Mouse (Mus musculus): Measurements from ENCODE around the gene Slc5a1. TPM values are rescaled to one million over a fixed set of nuclear protein-coding genes. Genes with fewer than 3 reads are reported as not detected.

Slc5a1 gene
- total and polyA plus RNA-seq, 2 experiments from 2014 or later = 0.16 to 0.19 TPM

- ATAC-seq (ENCODE audit: low FRiP score) (no peak), DNase-seq (ENCODE audit: low spot score) (no peak)
- no peaks in the 10 kb centered on the region for H3K9me3 ChIP-seq (ENCODE audit: low read length)
- no peak overlapping the region for H3K27ac ChIP-seq (ENCODE audit: low read depth, low read length)
- H3K4me2 ChIP-seq (ENCODE audit: low read depth, low read length, poor library complexity, severe bottlenecking) = no peak overlapping the region
- H3K4me3 ChIP-seq (ENCODE audit: low read depth, low read length) = no peak overlapping the region
- no peaks in the 10 kb centered on the region for H3K27me3 ChIP-seq (ENCODE audit: insufficient read depth, low read length)
- H3K36me3 ChIP-seq (ENCODE audit: insufficient read depth, low read length) = no peaks in the 10 kb centered on the region
- no peaks in the 10 kb centered on the region for H3K4me1 ChIP-seq (ENCODE audit: insufficient read depth, low read length)
- H3K9ac ChIP-seq (replicated peaks; ENCODE audit: low read length, poor library complexity, severe bottlenecking) = no peak overlapping the region
- TF ChIP-seq CTCF (IDR thresholded peaks at IDR 0.05) = no peak
- 86% methylated on average over 6 of the region's 6 CpGs for WGBS
Observed at GRCm38 (mm10) chr5:33091342-33091741, 12.7 kb upstream of the Slc5a1 start.

DNA sequence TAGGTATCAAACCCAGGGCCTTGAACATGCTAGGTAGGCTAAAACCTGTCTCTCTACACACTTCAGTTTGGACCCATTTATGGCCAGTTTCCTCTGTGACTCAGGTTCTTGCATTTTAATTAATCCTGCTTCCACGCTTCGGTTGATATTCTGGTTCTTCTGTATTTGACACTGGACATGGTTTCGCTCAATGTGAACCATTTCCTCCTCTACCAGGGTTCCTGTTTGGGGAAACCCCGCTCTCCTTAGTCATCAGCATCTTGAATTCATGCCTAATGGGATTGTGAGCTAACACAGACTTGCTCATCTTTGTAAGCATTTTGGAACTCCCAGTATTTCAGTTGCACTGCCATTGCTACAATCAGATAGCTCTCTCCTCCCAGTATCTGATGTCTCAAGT lies 8.7 kb upstream of the Slc5a1 start:
- no peaks in the 10 kb centered on the region for H3K9me3 ChIP-seq (ENCODE audit: low read length)
- no peaks in the 10 kb centered on the region for H3K4me1 ChIP-seq (ENCODE audit: insufficient read depth, low read length)
- H3K36me3 ChIP-seq (ENCODE audit: insufficient read depth, low read length) = no peaks in the 10 kb centered on the region
- DNase-seq (ENCODE audit: low spot score) = no peak
- H3K27me3 ChIP-seq (ENCODE audit: insufficient read depth, low read length) = no peaks in the 10 kb centered on the region
- H3K4me3 ChIP-seq (ENCODE audit: low read depth, low read length) = no peak overlapping the region
- no peak for TF ChIP-seq CTCF (IDR thresholded peaks at IDR 0.05)
- no peak overlapping the region for H3K9ac ChIP-seq (replicated peaks; ENCODE audit: low read length, poor library complexity, severe bottlenecking)
- no peak overlapping the region for H3K4me2 ChIP-seq (ENCODE audit: low read depth, low read length, poor library complexity, severe bottlenecking)
- no peak overlapping the region for H3K27ac ChIP-seq (ENCODE audit: low read depth, low read length)
- no peak for ATAC-seq (ENCODE audit: low FRiP score)
- 85% methylated on average over 4 of the region's 4 CpGs for WGBS

DNA sequence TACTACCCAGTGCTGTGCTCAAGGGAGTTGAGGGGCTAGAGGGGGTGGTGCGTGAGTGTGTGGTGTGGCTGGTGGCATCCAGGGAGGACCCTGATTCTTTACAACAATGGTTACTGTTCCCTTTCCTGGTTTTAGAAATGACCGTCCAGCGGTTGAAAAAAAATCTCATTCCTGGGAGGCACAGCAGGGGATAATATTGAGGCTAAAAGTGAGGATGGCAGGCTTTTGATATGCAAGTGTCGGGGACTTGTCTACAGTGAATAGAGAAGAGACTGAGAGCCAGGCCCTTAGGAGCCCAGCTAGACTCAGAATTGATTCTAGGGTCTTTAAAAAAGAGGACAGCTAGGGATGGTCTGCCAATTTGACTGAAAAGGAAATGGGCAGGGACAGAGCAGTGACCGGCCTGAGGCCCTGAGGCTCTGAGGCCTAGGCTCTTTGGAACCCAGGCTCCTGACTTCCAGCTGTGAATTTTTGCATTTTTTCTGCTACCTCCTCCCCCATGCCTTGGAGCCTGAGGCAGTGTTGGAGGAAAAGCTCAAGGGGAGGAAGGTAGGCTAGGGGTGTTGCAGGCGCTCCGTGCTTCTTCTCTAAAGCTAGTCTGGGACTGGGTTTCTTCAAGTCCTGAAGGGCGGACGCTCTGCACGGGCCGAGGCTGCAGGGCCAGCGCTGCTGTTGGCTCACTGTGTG lies 1.5 kb upstream of the Slc5a1 start:
- H3K27me3 ChIP-seq (ENCODE audit: insufficient read depth, low read length) = no peaks in the 10 kb centered on the region; the same call in 1 of the 2 replicates
- no peak for ATAC-seq (ENCODE audit: low FRiP score)
- H3K4me2 ChIP-seq (ENCODE audit: low read depth, low read length, poor library complexity, severe bottlenecking) = no peak overlapping the region
- no peak for DNase-seq (ENCODE audit: low spot score)
- H3K9ac ChIP-seq (replicated peaks; ENCODE audit: low read length, poor library complexity, severe bottlenecking) = no peak overlapping the region
- no peak overlapping the region for H3K27ac ChIP-seq (ENCODE audit: low read depth, low read length)
- no peaks in the 10 kb centered on the region for H3K36me3 ChIP-seq (ENCODE audit: insufficient read depth, low read length)
- no peaks in the 10 kb centered on the region for H3K9me3 ChIP-seq (ENCODE audit: low read length)
- H3K4me3 ChIP-seq (ENCODE audit: low read depth, low read length) = no peak overlapping the region
- H3K4me1 ChIP-seq (ENCODE audit: insufficient read depth, low read length) = no peaks in the 10 kb centered on the region
- TF ChIP-seq CTCF (IDR thresholded peaks at IDR 0.05) = no peak
- WGBS = 38% methylated on average over 12 of the region's 12 CpGs

- 64% methylated on average over 1 of the region's 1 CpGs for WGBS
Observed at GRCm38 (mm10) chr5:33104876-33105275, 857 bp downstream of the Slc5a1 start.

DNA sequence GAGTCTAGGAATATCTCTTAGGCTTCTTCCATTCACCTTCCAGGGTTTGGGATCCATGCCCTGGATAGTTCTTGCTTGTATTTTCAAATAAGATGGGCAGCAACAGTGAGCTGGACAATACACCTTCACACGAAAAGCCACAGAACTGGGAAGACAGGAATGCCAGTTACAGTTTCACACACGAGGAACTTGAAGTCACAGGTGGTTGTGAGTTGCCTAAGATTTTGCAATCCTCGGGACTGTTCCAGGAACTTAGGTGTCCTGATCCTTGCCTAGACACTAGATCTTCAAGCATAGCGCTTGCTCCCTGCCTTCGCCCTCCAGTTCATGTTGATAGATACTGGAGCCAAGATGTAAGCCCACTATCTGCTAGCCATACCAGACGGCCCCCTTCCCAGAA lies 1.6 kb downstream of the Slc5a1 start:
- Histone ChIP-seq H3K9ac (replicated peaks; ENCODE audit: low read length, poor library complexity, severe bottlenecking) (no peak overlapping the region), H3K4me3 (ENCODE audit: low read depth, low read length) (no peak overlapping the region), H3K27ac (ENCODE audit: low read depth, low read length) (no peak overlapping the region), H3K27me3 (ENCODE audit: insufficient read depth, low read length) (no peaks in the 10 kb centered on the region; the same call in 1 of the 2 replicates), H3K9me3 (ENCODE audit: low read length) (no peaks in the 10 kb centered on the region), H3K4me1 (ENCODE audit: insufficient read depth, low read length) (no peaks in the 10 kb centered on the region), H3K36me3 (ENCODE audit: insufficient read depth, low read length) (no peaks in the 10 kb centered on the region), H3K4me2 (ENCODE audit: low read depth, low read length, poor library complexity, severe bottlenecking) (no peak overlapping the region)
- DNase-seq (ENCODE audit: low spot score) (no peak), ATAC-seq (ENCODE audit: low FRiP score) (no peak)
- 93% methylated on average over 6 of the region's 6 CpGs for WGBS
- TF ChIP-seq CTCF (IDR thresholded peaks at IDR 0.05) = no peak

More at GRCm38 (mm10) chr5:33104876-33105275, 857 bp downstream of the Slc5a1 start:
- Histone ChIP-seq H3K27me3 (ENCODE audit: insufficient read depth, low read length) (no peaks in the 10 kb centered on the region; the same call in 1 of the 2 replicates), H3K27ac (ENCODE audit: low read depth, low read length) (no peak overlapping the region), H3K9me3 (ENCODE audit: low read length) (no peaks in the 10 kb centered on the region), H3K36me3 (ENCODE audit: insufficient read depth, low read length) (no peaks in the 10 kb centered on the region), H3K4me3 (ENCODE audit: low read depth, low read length) (no peak overlapping the region), H3K9ac (replicated peaks; ENCODE audit: low read length, poor library complexity, severe bottlenecking) (no peak overlapping the region), H3K4me1 (ENCODE audit: insufficient read depth, low read length) (no peaks in the 10 kb centered on the region), H3K4me2 (ENCODE audit: low read depth, low read length, poor library complexity, severe bottlenecking) (no peak overlapping the region)
- no peak for ATAC-seq (ENCODE audit: low FRiP score)
- no peak for TF ChIP-seq CTCF (IDR thresholded peaks at IDR 0.05)
- no peak for DNase-seq (ENCODE audit: low spot score)

DNA sequence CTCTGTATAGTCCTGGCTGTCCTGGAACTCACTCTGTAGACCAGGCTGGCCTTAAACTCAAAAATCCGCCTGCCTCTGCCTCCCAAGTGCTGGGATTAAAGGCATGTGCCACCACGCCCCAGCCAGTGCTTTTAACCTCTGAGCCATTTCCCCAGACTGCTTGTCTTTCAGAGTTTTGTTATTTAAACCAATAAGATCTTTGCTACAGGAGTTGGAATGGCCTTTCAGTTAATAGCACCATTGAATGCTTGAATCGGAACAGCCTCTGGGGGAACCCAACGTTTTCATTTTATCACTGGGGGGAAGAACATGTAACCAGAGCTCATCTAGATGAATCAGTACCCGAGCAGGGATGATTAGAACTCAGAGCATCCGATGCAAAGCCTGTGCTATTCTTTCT lies 3.0 kb downstream of the Slc5a1 start:
- H3K27ac ChIP-seq (ENCODE audit: low read depth, low read length) = no peak overlapping the region
- H3K36me3 ChIP-seq (ENCODE audit: insufficient read depth, low read length) = no peaks in the 10 kb centered on the region
- H3K4me1 ChIP-seq (ENCODE audit: insufficient read depth, low read length) = no peaks in the 10 kb centered on the region
- no peak overlapping the region for H3K4me2 ChIP-seq (ENCODE audit: low read depth, low read length, poor library complexity, severe bottlenecking)
- H3K9ac ChIP-seq (replicated peaks; ENCODE audit: low read length, poor library complexity, severe bottlenecking) = no peak overlapping the region
- no peaks in the 10 kb centered on the region for H3K9me3 ChIP-seq (ENCODE audit: low read length)
- WGBS = 82% methylated on average over 6 of the region's 6 CpGs
- TF ChIP-seq CTCF (IDR thresholded peaks at IDR 0.05) = no peak
- H3K27me3 ChIP-seq (ENCODE audit: insufficient read depth, low read length) = no peaks in the 10 kb centered on the region; the same call in 1 of the 2 replicates
- ATAC-seq (ENCODE audit: low FRiP score) = no peak
- H3K4me3 ChIP-seq (ENCODE audit: low read depth, low read length) = no peak overlapping the region
- DNase-seq (ENCODE audit: low spot score) = no peak
